In genomic region chr16:69600978-69601377, GRCm38 (mm10) we compare ENCODE assay signal across 29 mouse cellular contexts.
DNase-seq lines count a peak whose midpoint lies in the region; ATAC-seq and TF ChIP-seq lines count a peak whose summit lies in the region.
"Had no signal": no experiment of that assay in that cellular context is flagged by ENCODE, and none has a peak within 500 bp of the region (broad histone marks: within the 10 kb centered on the region; RNA-seq: fewer than 3 reads in every experiment).

No protein-coding gene starts in this region.

- 66% methylated on average over 3 of the region's 3 CpGs for WGBS in hindbrain, postnatal 0 days
- 78% methylated on average over 3 of the region's 3 CpGs for WGBS in hindbrain, embryonic 13.5 days
- 67% methylated on average over 3 of the region's 3 CpGs for WGBS in forebrain, embryonic 13.5 days
- WGBS in midbrain, postnatal 0 days, result 61% methylated on average over 3 of the region's 3 CpGs
- 92% methylated on average over 3 of the region's 3 CpGs for whole genome bisulfite sequencing in embryonic facial prominence, embryonic 10.5 days

- H3K9ac ChIP-seq in hindbrain, postnatal 0 days (replicated peaks; ENCODE audit: low read length), result no peak overlapping the region
- no peak overlapping the region for H3K9ac ChIP-seq in hindbrain, embryonic 13.5 days
- no peak overlapping the region for H3K9ac ChIP-seq in forebrain, embryonic 13.5 days
- H3K9ac ChIP-seq in midbrain, postnatal 0 days (replicated peaks; ENCODE audit: low read length, poor library complexity, severe bottlenecking), result no peak overlapping the region
- H3K9ac ChIP-seq: embryonic facial prominence, embryonic 15.5 days; hindbrain, embryonic 12.5 days; kidney, embryonic 15.5 days; limb, embryonic 13.5 days; lung, embryonic 15.5 days; midbrain, embryonic 12.5 days; neural tube, embryonic 12.5 days had no signal

- no peak overlapping the region for H3K4me3 ChIP-seq in hindbrain, postnatal 0 days (ENCODE audit: low read length)
- no peak overlapping the region for H3K4me3 ChIP-seq in hindbrain, embryonic 13.5 days
- H3K4me3 ChIP-seq in forebrain, embryonic 13.5 days, result no peak overlapping the region
- H3K4me3 ChIP-seq in midbrain, postnatal 0 days (ENCODE audit: low read depth, low read length), result no peak overlapping the region
- no peak overlapping the region for H3K4me3 ChIP-seq in embryonic facial prominence, embryonic 10.5 days
- H3K4me3 ChIP-seq: embryonic facial prominence, embryonic 15.5 days; hindbrain, embryonic 12.5 days; kidney, embryonic 15.5 days; limb, embryonic 13.5 days; lung, embryonic 15.5 days; midbrain, embryonic 12.5 days; myocyte; neural tube, embryonic 12.5 days had no signal

- no peaks in the 10 kb centered on the region for H3K27me3 ChIP-seq in hindbrain, postnatal 0 days (ENCODE audit: insufficient read depth, low read length)
- H3K27me3 ChIP-seq in hindbrain, embryonic 13.5 days, result no peaks in the 10 kb centered on the region
- no peaks in the 10 kb centered on the region for H3K27me3 ChIP-seq in forebrain, embryonic 13.5 days
- H3K27me3 ChIP-seq in midbrain, postnatal 0 days (ENCODE audit: insufficient read depth, low read length), result no peaks in the 10 kb centered on the region
- no peaks in the 10 kb centered on the region for H3K27me3 ChIP-seq in embryonic facial prominence, embryonic 10.5 days (replicated peaks; ENCODE audit: low read depth, poor library complexity, severe bottlenecking)
- H3K27me3 ChIP-seq: embryonic facial prominence, embryonic 15.5 days; hindbrain, embryonic 12.5 days; kidney, embryonic 15.5 days; limb, embryonic 13.5 days; lung, embryonic 15.5 days; midbrain, embryonic 12.5 days; neural tube, embryonic 12.5 days had no signal

- DNase-seq in hindbrain, postnatal 0 days (ENCODE audit: low spot score), result no peak
- peak; percentile 1 for DNase-seq in brain, adult 2 months (ENCODE audit: low read depth, low spot score)
- peak; percentile 2 for DNase-seq in midbrain, postnatal 0 days (ENCODE audit: low spot score)
- DNase-seq in layer of hippocampus, adult 8-10 months (ENCODE audit: low spot score in 2 of 2), result no peak
- no peak for DNase-seq in embryonic facial prominence, embryonic 10.5 days (ENCODE audit: low spot score)
- DNase-seq: adrenal gland, postnatal 14 days; gastrocnemius, postnatal 25 days; heart, adult 18-20 months; heart, postnatal 36 days; kidney, adult 18-20 months; kidney, postnatal 25 days; right cerebral cortex, adult 18-20 months; spleen, adult 18-20 months; thymus, adult 18-20 months; thymus, postnatal 36 days had no signal

- 0 out of 2 replicates have a peak, but pooled peaks have one; percentile 38 for ATAC-seq in hindbrain, postnatal 0 days
- ATAC-seq in hindbrain, embryonic 13.5 days (ENCODE audit: low FRiP score), result no peak
- peak; percentile 63 for ATAC-seq in forebrain, embryonic 13.5 days
- ATAC-seq in midbrain, postnatal 0 days (ENCODE audit: low FRiP score), result no peak
- ATAC-seq: Patski had no signal

- no peak for TF ChIP-seq CTCF in hindbrain, postnatal 0 days (IDR thresholded peaks at IDR 0.05; ENCODE audit: low read depth)
- no peak for TF ChIP-seq CTCF in midbrain, postnatal 0 days (IDR thresholded peaks at IDR 0.05)

- no peaks in the 10 kb centered on the region for H3K4me1 ChIP-seq in hindbrain, postnatal 0 days (ENCODE audit: insufficient read depth, low read length)
- no peaks in the 10 kb centered on the region for H3K4me1 ChIP-seq in hindbrain, embryonic 13.5 days (replicated peaks)
- H3K4me1 ChIP-seq in forebrain, embryonic 13.5 days, result no peaks in the 10 kb centered on the region
- H3K4me1 ChIP-seq in midbrain, postnatal 0 days (ENCODE audit: insufficient read depth, low read length), result no peaks in the 10 kb centered on the region
- no peaks in the 10 kb centered on the region for H3K4me1 ChIP-seq in embryonic facial prominence, embryonic 10.5 days
- H3K4me1 ChIP-seq: embryonic facial prominence, embryonic 15.5 days; hindbrain, embryonic 12.5 days; kidney, embryonic 15.5 days; limb, embryonic 13.5 days; lung, embryonic 15.5 days; midbrain, embryonic 12.5 days; neural tube, embryonic 12.5 days had no signal

- H3K4me2 ChIP-seq in hindbrain, postnatal 0 days (ENCODE audit: low read depth, low read length), result no peak overlapping the region
- H3K4me2 ChIP-seq in hindbrain, embryonic 13.5 days, result no peak overlapping the region
- no peak overlapping the region for H3K4me2 ChIP-seq in forebrain, embryonic 13.5 days
- no peak overlapping the region for H3K4me2 ChIP-seq in midbrain, postnatal 0 days (ENCODE audit: low read depth, low read length, poor library complexity, severe bottlenecking)
- H3K4me2 ChIP-seq: embryonic facial prominence, embryonic 15.5 days; heart, embryonic 11.5 days; hindbrain, embryonic 12.5 days; kidney, embryonic 15.5 days; limb, embryonic 13.5 days; liver, embryonic 11.5 days; lung, embryonic 15.5 days; midbrain, embryonic 12.5 days; neural tube, embryonic 12.5 days had no signal

- no peaks in the 10 kb centered on the region for H3K9me3 ChIP-seq in hindbrain, postnatal 0 days (ENCODE audit: low read length)
- H3K9me3 ChIP-seq in hindbrain, embryonic 13.5 days, result no peaks in the 10 kb centered on the region
- H3K9me3 ChIP-seq in forebrain, embryonic 13.5 days (replicated peaks), result no peaks in the 10 kb centered on the region
- no peaks in the 10 kb centered on the region for H3K9me3 ChIP-seq in midbrain, postnatal 0 days (ENCODE audit: low read length)
- no peaks in the 10 kb centered on the region for H3K9me3 ChIP-seq in embryonic facial prominence, embryonic 10.5 days
- H3K9me3 ChIP-seq: embryonic facial prominence, embryonic 15.5 days; hindbrain, embryonic 12.5 days; kidney, embryonic 15.5 days; limb, embryonic 13.5 days; lung, embryonic 15.5 days; midbrain, embryonic 12.5 days; neural tube, embryonic 12.5 days had no signal

- H3K36me3 ChIP-seq in hindbrain, postnatal 0 days (ENCODE audit: insufficient read depth, low read length), result no peaks in the 10 kb centered on the region
- no peaks in the 10 kb centered on the region for H3K36me3 ChIP-seq in hindbrain, embryonic 13.5 days
- H3K36me3 ChIP-seq in forebrain, embryonic 13.5 days (ENCODE audit: poor library complexity, severe bottlenecking), result no peaks in the 10 kb centered on the region
- H3K36me3 ChIP-seq in midbrain, postnatal 0 days (ENCODE audit: insufficient read depth, low read length), result no peaks in the 10 kb centered on the region
- no peaks in the 10 kb centered on the region for H3K36me3 ChIP-seq in embryonic facial prominence, embryonic 10.5 days (replicated peaks)
- H3K36me3 ChIP-seq: embryonic facial prominence, embryonic 15.5 days; hindbrain, embryonic 12.5 days; kidney, embryonic 15.5 days; limb, embryonic 13.5 days; lung, embryonic 15.5 days; midbrain, embryonic 12.5 days; neural tube, embryonic 12.5 days had no signal

- H3K27ac ChIP-seq in hindbrain, postnatal 0 days, result no peak overlapping the region
- no peak overlapping the region for H3K27ac ChIP-seq in hindbrain, embryonic 13.5 days
- H3K27ac ChIP-seq in forebrain, embryonic 13.5 days, result peak overlapping the region; percentile 25; the same call in 1 of the 2 replicates
- H3K27ac ChIP-seq in midbrain, postnatal 0 days (ENCODE audit: low read depth, low read length), result no peak overlapping the region; the same call in 1 of the 2 replicates
- H3K27ac ChIP-seq in embryonic facial prominence, embryonic 10.5 days (replicated peaks), result no peak overlapping the region
- H3K27ac ChIP-seq: embryonic facial prominence, embryonic 15.5 days; hindbrain, embryonic 12.5 days; kidney, embryonic 15.5 days; limb, embryonic 13.5 days; lung, embryonic 15.5 days; midbrain, embryonic 12.5 days; neural tube, embryonic 12.5 days; stomach, postnatal 0 days had no signal

Comparison
In these comparisons a context has a peak if more than half of its experiments do, and no peak if none do; other contexts are left out.
1. ATAC-seq: peak in hindbrain, postnatal 0 days (single experiment) and forebrain, embryonic 13.5 days (single experiment); none in hindbrain, embryonic 13.5 days (single experiment) and midbrain, postnatal 0 days (single experiment).
2. DNase-seq: peak in brain, adult 2 months (single experiment) and midbrain, postnatal 0 days (single experiment); none in hindbrain, postnatal 0 days (single experiment), layer of hippocampus, adult 8-10 months (0 of 2) and embryonic facial prominence, embryonic 10.5 days (single experiment).